Mouse (Mus musculus) lung, embryonic 14.5 days (tissue): ENCODE data around the gene Terb2. TPM values are rescaled to one million over a fixed set of nuclear protein-coding genes. Genes with fewer than 3 reads are reported as not detected.
A peak's percentile ranks its signal among the peaks of the same experiment; 100 is the strongest.
"Not testable (repeated sequence)": the region's sequence is repeated elsewhere in the genome, so short reads cannot be mapped to it uniquely, and the experiment has no call there.

ENCODE experiments used
- ATAC-seq: fragments of 200-750 bp; cut with Nextera tagmentation; 2 replicates; pipeline ENCODE4 v1.8.0; 2017; ENCODE audit warnings: mild to moderate bottlenecking, moderate TSS enrichment, moderate library complexity; ENCODE audit not compliant: insufficient read depth
- DNase-seq: peaks from one replicate; pipeline ENCODE4 v3.0.0-alpha.2; 2015
- H3K27ac ChIP-seq: fragments of 300-500 bp; sonication (generic); 2 replicates; pipeline ENCODE4 v1.5.1; 2014; ENCODE audit warnings: low read depth, mild to moderate bottlenecking, moderate library complexity
- H3K27me3 ChIP-seq: fragments of 300-500 bp; sonication (generic); 2 replicates; pipeline ENCODE4 v1.6.1; 2014; ENCODE audit warnings: low read length, control low read depth; ENCODE audit not compliant: insufficient read depth
- H3K36me3 ChIP-seq: fragments of 300-500 bp; sonication (generic); 2 replicates; pipeline ENCODE4 v1.6.1; 2014; ENCODE audit warnings: control low read depth; ENCODE audit not compliant: insufficient read depth
- H3K4me1 ChIP-seq: fragments of 300-500 bp; sonication (generic); 2 replicates; pipeline ENCODE4 v1.6.1; 2014; ENCODE audit warnings: antibody characterized with exemption, control low read depth; ENCODE audit not compliant: insufficient read depth
- H3K4me2 ChIP-seq: fragments of 300-500 bp; sonication (generic); 2 replicates; pipeline ENCODE4 v1.6.1; 2014; ENCODE audit warnings: mild to moderate bottlenecking
- H3K4me3 ChIP-seq: fragments of 300-500 bp; sonication (generic); 2 replicates; pipeline ENCODE4 v1.5.1; 2014; ENCODE audit warnings: low read depth, low read length
- H3K9ac ChIP-seq: fragments of 300-500 bp; sonication (generic); 2 replicates; pipeline ENCODE4 v1.6.1; 2014
- H3K9me3 ChIP-seq: fragments of 300-500 bp; sonication (generic); 2 replicates; pipeline ENCODE4 v1.6.1; 2016; ENCODE audit warnings: low read depth, low read length, control low read depth
- CTCF ChIP-seq: IDR thresholded peaks from 2 replicates; pipeline ENCODE4 v1.5.1; 2016; ENCODE audit warnings: antibody characterized with exemption, low read depth
- WGBS: fragments of 180-500 bp; shearing (Covaris S2); extraction: QIAGEN DNeasy Blood & Tissue Kit; methylation state at CpG from one replicate; pipeline ENCODE4 v1.1.7; 2014; 5-methylcytosine and 5-hydroxymethylcytosine counted together
- polyA plus RNA-seq: library from polyadenylated mRNA; unstranded; fragments of >200 nt; fragmentation: Nextera tagmentation; extraction: Ambion mirVana; gene quantifications from 2 replicates; pipeline ENCODE4 v1.2.1, GENCODE M21; 2014

The Terb2 gene
- polyA plus RNA-seq, 1 experiment from 2014 or later = not detected

- WGBS = 57% methylated on average over 3 of the region's 3 CpGs
- Histone ChIP-seq H3K4me2 (no peak overlapping the region), H3K9me3 (no peaks in the 10 kb centered on the region), H3K27ac (no peak overlapping the region), H3K9ac (no peak overlapping the region), H3K36me3 (no peaks in the 10 kb centered on the region), H3K27me3 (no peaks in the 10 kb centered on the region), H3K4me1 (no peaks in the 10 kb centered on the region), H3K4me3 (no peak overlapping the region)
- peak; percentile 50 for DNase-seq
- no peak for TF ChIP-seq CTCF
- ATAC-seq = peak; percentile 82; the same call in 1 of the 2 replicates
Measured at GRCm38 (mm10) chr2:122210534-122211228, 24.6 kb downstream of the Terb2 start.

GRCm38 (mm10) chr2:122217075-122217474, 31.0 kb downstream of the Terb2 start:
- not testable (repeated sequence) for H3K4me3 ChIP-seq, H3K27me3 ChIP-seq, DNase-seq, H3K27ac ChIP-seq, H3K4me1 ChIP-seq, H3K9ac ChIP-seq, H3K9me3 ChIP-seq, ATAC-seq, H3K36me3 ChIP-seq, H3K4me2 ChIP-seq
- WGBS = 84% methylated on average over 4 of the region's 4 CpGs

GRCm38 (mm10) chr2:122218234-122218633, 32.2 kb downstream of the Terb2 start:
- H3K4me1 ChIP-seq = no peaks in the 10 kb centered on the region
- no peak overlapping the region for H3K9ac ChIP-seq
- DNase-seq (no peak), ATAC-seq (no peak)
- H3K27ac ChIP-seq = no peak overlapping the region
- H3K27me3 ChIP-seq = no peaks in the 10 kb centered on the region
- H3K36me3 ChIP-seq = no peaks in the 10 kb centered on the region
- H3K4me3 ChIP-seq = no peak overlapping the region
- no peak for TF ChIP-seq CTCF
- 82% methylated on average over 2 of the region's 2 CpGs for WGBS
- H3K9me3 ChIP-seq = no peaks in the 10 kb centered on the region
- H3K4me2 ChIP-seq = no peak overlapping the region

- H3K4me2 ChIP-seq = no peak overlapping the region
- WGBS = 21% methylated on average over 4 of the region's 4 CpGs
- H3K9me3 ChIP-seq = no peaks in the 10 kb centered on the region
- no peak for TF ChIP-seq CTCF
- DNase-seq = no peak
- H3K4me1 ChIP-seq = no peaks in the 10 kb centered on the region
- H3K9ac ChIP-seq = no peak overlapping the region
- no peak overlapping the region for H3K4me3 ChIP-seq
- H3K27me3 ChIP-seq = no peaks in the 10 kb centered on the region
- no peak overlapping the region for H3K27ac ChIP-seq
- no peak for ATAC-seq
- no peaks in the 10 kb centered on the region for H3K36me3 ChIP-seq
Measured at GRCm38 (mm10) chr2:122221378-122221777, 35.3 kb downstream of the Terb2 start.

- DNase-seq = no peak
- H3K4me1 ChIP-seq = no peaks in the 10 kb centered on the region
- H3K27me3 ChIP-seq = no peaks in the 10 kb centered on the region
- H3K36me3 ChIP-seq = no peaks in the 10 kb centered on the region
- no peak overlapping the region for H3K4me2 ChIP-seq
- H3K27ac ChIP-seq = no peak overlapping the region
- WGBS = 16% methylated on average over 5 of the region's 5 CpGs
- H3K9me3 ChIP-seq = no peaks in the 10 kb centered on the region
- no peak for ATAC-seq
- TF ChIP-seq CTCF = no peak
- H3K9ac ChIP-seq = no peak overlapping the region
- no peak overlapping the region for H3K4me3 ChIP-seq
Measured at GRCm38 (mm10) chr2:122221798-122222197, 35.7 kb downstream of the Terb2 start.

- no peaks in the 10 kb centered on the region for H3K27me3 ChIP-seq
- no peaks in the 10 kb centered on the region for H3K36me3 ChIP-seq
- WGBS = 60% methylated on average over 5 of the region's 5 CpGs
- no peak overlapping the region for H3K9ac ChIP-seq
- no peak overlapping the region for H3K4me2 ChIP-seq
- no peaks in the 10 kb centered on the region for H3K4me1 ChIP-seq
- no peak for DNase-seq
- no peak overlapping the region for H3K4me3 ChIP-seq
- H3K27ac ChIP-seq = no peak overlapping the region
- no peak for ATAC-seq
- TF ChIP-seq CTCF = no peak
- no peaks in the 10 kb centered on the region for H3K9me3 ChIP-seq
Measured at GRCm38 (mm10) chr2:122222272-122222671, 36.2 kb downstream of the Terb2 start.

- H3K9me3 ChIP-seq = no peaks in the 10 kb centered on the region
- H3K4me3 ChIP-seq = no peak overlapping the region
- H3K27ac ChIP-seq = no peak overlapping the region
- no peaks in the 10 kb centered on the region for H3K27me3 ChIP-seq
- H3K9ac ChIP-seq = no peak overlapping the region
- no peak for TF ChIP-seq CTCF
- H3K4me1 ChIP-seq = no peaks in the 10 kb centered on the region
- no peaks in the 10 kb centered on the region for H3K36me3 ChIP-seq
- no peak for DNase-seq
- no peak overlapping the region for H3K4me2 ChIP-seq
- no peak for ATAC-seq
Measured at GRCm38 (mm10) chr2:122223654-122224053, 37.6 kb downstream of the Terb2 start.
